Comparison of ENCODE assay signal across 16 mouse cellular contexts in genomic region chr12:76093613-76094588, GRCm38 (mm10).
DNase-seq lines count a peak whose midpoint lies in the region; ATAC-seq and TF ChIP-seq lines count a peak whose summit lies in the region.
"Had no signal": no experiment of that assay in that cellular context is flagged by ENCODE, and none has a peak within 500 bp of the region (broad histone marks: within the 10 kb centered on the region; RNA-seq: fewer than 3 reads in every experiment).

No protein-coding gene starts in this region.

- no peaks in the 10 kb centered on the region for H3K27me3 ChIP-seq in hindbrain, postnatal 0 days (ENCODE audit: insufficient read depth, low read length)
- no peaks in the 10 kb centered on the region for H3K27me3 ChIP-seq in hindbrain, embryonic 14.5 days (ENCODE audit: control insufficient read depth, insufficient read depth, low read length)
- no peaks in the 10 kb centered on the region for H3K27me3 ChIP-seq in small intestine, adult 2 months (ENCODE audit: control insufficient read depth, insufficient read depth, low read length)
- H3K27me3 ChIP-seq: hindbrain, embryonic 12.5 days had no signal

- no peak overlapping the region for H3K4me3 ChIP-seq in hindbrain, postnatal 0 days (ENCODE audit: low read length)
- H3K4me3 ChIP-seq in hindbrain, embryonic 14.5 days (replicated peaks; ENCODE audit: low read length), result no peak overlapping the region
- no peak overlapping the region for H3K4me3 ChIP-seq in small intestine, adult 2 months (ENCODE audit: low read depth, low read length)
- H3K4me3 ChIP-seq: hindbrain, embryonic 12.5 days had no signal

- H3K4me1 ChIP-seq in hindbrain, postnatal 0 days (ENCODE audit: insufficient read depth, low read length), result no peaks in the 10 kb centered on the region
- no peaks in the 10 kb centered on the region; the same call in 1 of the 2 replicates for H3K4me1 ChIP-seq in hindbrain, embryonic 14.5 days (replicated peaks; ENCODE audit: control insufficient read depth, insufficient read depth, low read length)
- peaks cover 10% of the 10 kb centered on the region for H3K4me1 ChIP-seq in small intestine, adult 2 months (ENCODE audit: control insufficient read depth, insufficient read depth, insufficient read length, low read length)
- H3K4me1 ChIP-seq: hindbrain, embryonic 12.5 days had no signal

- DNase-seq in cerebellum, adult 9-11 months, result peak; percentile 17
- DNase-seq in cerebellum, adult 8-10 months, result no peak
- DNase-seq in hindbrain, postnatal 0 days (ENCODE audit: low spot score), result peak; percentile 30
- DNase-seq in hindbrain, embryonic 14.5 days (ENCODE audit: low spot score), result no peak
- peak; percentile 22 for DNase-seq in lung, postnatal 36 days
- DNase-seq in lung, postnatal 10 days, result no peak
- no peak for DNase-seq in left cerebral cortex, adult 11 months (ENCODE audit: low spot score)
- DNase-seq: cerebellum, postnatal 36 days; kidney, adult 18-20 months; kidney, postnatal 10 days; midbrain, embryonic 14.5 days; thymus, adult 18-20 months had no signal

- no peak overlapping the region for H3K4me2 ChIP-seq in hindbrain, postnatal 0 days (ENCODE audit: low read depth, low read length)
- H3K4me2 ChIP-seq in hindbrain, embryonic 14.5 days (replicated peaks), result no peak overlapping the region
- H3K4me2 ChIP-seq: hindbrain, embryonic 12.5 days; liver, embryonic 11.5 days had no signal

- TF ChIP-seq POLR2A in small intestine, adult 2 months (IDR thresholded peaks at IDR 0.05; ENCODE audit: low read depth, low read length), result no peak

- 79% methylated on average over 15 of the region's 15 CpGs for WGBS in hindbrain, postnatal 0 days
- WGBS in hindbrain, embryonic 14.5 days, result 90% methylated on average over 15 of the region's 15 CpGs
- 59% methylated on average over 15 of the region's 15 CpGs for WGBS in small intestine, adult 2 months

- H3K9me3 ChIP-seq in hindbrain, postnatal 0 days (ENCODE audit: low read length), result no peaks in the 10 kb centered on the region
- no peaks in the 10 kb centered on the region for H3K9me3 ChIP-seq in hindbrain, embryonic 14.5 days (ENCODE audit: control insufficient read depth, low read length)
- H3K9me3 ChIP-seq: hindbrain, embryonic 12.5 days had no signal

- H3K36me3 ChIP-seq in hindbrain, postnatal 0 days (ENCODE audit: insufficient read depth, low read length), result peaks cover 40% of the 10 kb centered on the region
- peaks cover 77% of the 10 kb centered on the region for H3K36me3 ChIP-seq in hindbrain, embryonic 14.5 days (replicated peaks; ENCODE audit: control insufficient read depth, insufficient read depth)
- peaks cover 42% of the 10 kb centered on the region for H3K36me3 ChIP-seq in small intestine, adult 2 months (ENCODE audit: control insufficient read depth, insufficient read depth, low read length)

- H3K27ac ChIP-seq in hindbrain, postnatal 0 days, result 0 out of 2 replicates have a peak overlapping the region, but pooled peaks have one; percentile 41
- no peak overlapping the region for H3K27ac ChIP-seq in hindbrain, embryonic 14.5 days
- H3K27ac ChIP-seq in small intestine, adult 2 months (ENCODE audit: insufficient read depth, low read depth, low read length), result peak overlapping the region; percentile 38; the same call in 1 of the 2 replicates
- H3K27ac ChIP-seq: hindbrain, embryonic 12.5 days had no signal

- H3K9ac ChIP-seq in hindbrain, postnatal 0 days (replicated peaks; ENCODE audit: low read length), result no peak overlapping the region
- no peak overlapping the region for H3K9ac ChIP-seq in hindbrain, embryonic 14.5 days
- H3K9ac ChIP-seq: hindbrain, embryonic 12.5 days had no signal

- ATAC-seq in hindbrain, postnatal 0 days, result peak; percentile 66
- ATAC-seq in hindbrain, embryonic 14.5 days (ENCODE audit: low FRiP score), result no peak
- ATAC-seq: forebrain, embryonic 16.5 days had no signal

- TF ChIP-seq CTCF in hindbrain, postnatal 0 days (IDR thresholded peaks at IDR 0.05; ENCODE audit: low read depth), result no peak
- no peak for TF ChIP-seq CTCF in small intestine, adult 2 months (IDR thresholded peaks at IDR 0.05; ENCODE audit: extremely low read depth, insufficient read length, insufficient replicate concordance, low read depth, low read length)

Comparison
In these comparisons a context has a peak if more than half of its experiments do, and no peak if none do; other contexts are left out.
1. DNase-seq: peak in cerebellum, adult 9-11 months (single experiment), hindbrain, postnatal 0 days (single experiment) and lung, postnatal 36 days (single experiment); none in cerebellum, adult 8-10 months (single experiment), hindbrain, embryonic 14.5 days (single experiment), lung, postnatal 10 days (single experiment) and left cerebral cortex, adult 11 months (single experiment).